Mouse (Mus musculus): ENCODE measurements at regions not wholly inside any gene's neighbourhood (a gene's known extent, or its start where the extent isn't known, plus 50 kb on each side); places are given as distances from the start of the nearest gene placed in this dataset.

DNA sequence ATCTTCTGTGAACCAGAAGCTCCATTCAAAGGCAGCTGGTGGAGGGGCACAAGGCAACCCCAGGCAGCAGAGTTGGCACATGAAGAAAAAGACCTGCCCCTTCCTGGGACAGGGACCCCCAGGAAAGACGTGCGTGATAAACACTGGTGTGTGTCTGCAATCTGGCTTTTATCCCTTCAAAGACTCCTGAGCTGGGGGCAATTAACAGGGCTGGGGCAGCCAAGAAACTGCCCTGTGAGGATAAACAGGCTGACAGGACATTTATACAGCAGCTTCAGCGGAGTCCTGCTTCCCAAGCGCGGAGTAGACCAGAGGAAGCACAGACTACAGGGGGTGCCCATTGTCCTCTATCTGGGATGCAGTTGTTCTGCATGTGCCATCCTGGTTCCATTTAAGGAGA lies 167.0 kb downstream of the Chic2 start:
- no peak for TF ChIP-seq CHD2 (IDR thresholded peaks at IDR 0.05; ENCODE audit: low read depth, low read length)
- no peak for TF ChIP-seq HCFC1 (IDR thresholded peaks at IDR 0.05; ENCODE audit: borderline replicate concordance, insufficient read depth, low read length)
- TF ChIP-seq ZC3H11A (IDR thresholded peaks at IDR 0.05; ENCODE audit: borderline replicate concordance, low read depth, low read length): no peak
- no peak for TF ChIP-seq ZNF384 (IDR thresholded peaks at IDR 0.05; ENCODE audit: low read depth, low read length)
- TF ChIP-seq MAFK (IDR thresholded peaks at IDR 0.05; ENCODE audit: insufficient read depth, low read depth, low read length): no peak
